Mouse (Mus musculus) ES-CJ7 (cell line): ENCODE results near the gene Golga3.

Experiments
- DNase-seq: peaks from one replicate; pipeline ENCODE4 v3.0.0; 2011; ENCODE audit warnings: low read depth, low spot score

Golga3 gene

GRCm38 (mm10) chr5:110231638-110232037 is 55.1 kb downstream of the Golga3 start:
- peak; percentile 51 for DNase-seq

- no peak for DNase-seq
These were observed 55.8 kb downstream of the Golga3 start for GRCm38 (mm10) chr5:110232346-110232745.

GRCm38 (mm10) chr5:110244091-110244490 is 67.6 kb downstream of the Golga3 start:
- no peak for DNase-seq

- peak; percentile 29 for DNase-seq
These were observed 90.4 kb downstream of the Golga3 start for GRCm38 (mm10) chr5:110266941-110267340.

GRCm38 (mm10) chr5:110269141-110270101 is 92.9 kb downstream of the Golga3 start, which contains the start of gene Pgam5:
Gene Pgam5, minus strand, starts transcription at chr5:110269913.
- DNase-seq: peak; percentile 89

GRCm38 (mm10) chr5:110270242-110270641 is 93.7 kb downstream of the Golga3 start:
- no peak for DNase-seq

- DNase-seq: no peak
These were observed 97.6 kb downstream of the Golga3 start for GRCm38 (mm10) chr5:110274147-110274546.

- no peak for DNase-seq
These were observed 98.3 kb downstream of the Golga3 start for GRCm38 (mm10) chr5:110274846-110275245.
